Mouse (Mus musculus) hindbrain, embryonic 13.5 days (tissue): ENCODE results near the gene Rfx4. TPM values are rescaled to one million over a fixed set of nuclear protein-coding genes. Genes with fewer than 3 reads are reported as not detected.

Source experiments
- ATAC-seq: fragments of 200-750 bp; cut with Nextera tagmentation; 2 replicates; pipeline ENCODE4 v1.8.0; 2017; ENCODE audit warnings: moderate TSS enrichment; ENCODE audit not compliant: low FRiP score
- H3K27ac ChIP-seq: fragments of 300-500 bp; sonication (generic); 2 replicates; pipeline ENCODE4 v1.5.1; 2015; ENCODE audit warnings: inconsistent platforms, mild to moderate bottlenecking, moderate library complexity
- H3K27me3 ChIP-seq: fragments of 300-500 bp; sonication (generic); 2 replicates; pipeline ENCODE4 v1.6.1; 2015; ENCODE audit warnings: mild to moderate bottlenecking, inconsistent platforms
- H3K36me3 ChIP-seq: fragments of 300-500 bp; sonication (generic); 2 replicates; pipeline ENCODE4 v1.6.1; 2015; ENCODE audit warnings: mild to moderate bottlenecking, inconsistent platforms
- H3K4me1 ChIP-seq: fragments of 300-500 bp; sonication (generic); replicated peaks from 2 replicates; pipeline ENCODE4 v1.6.1; 2015; ENCODE audit warnings: inconsistent platforms
- H3K4me2 ChIP-seq: fragments of 300-500 bp; sonication (generic); 2 replicates; pipeline ENCODE4 v1.6.1; 2015; ENCODE audit warnings: inconsistent platforms, mild to moderate bottlenecking, moderate library complexity
- H3K4me3 ChIP-seq: fragments of 300-500 bp; sonication (generic); 2 replicates; pipeline ENCODE4 v1.5.1; 2015; ENCODE audit warnings: mild to moderate bottlenecking, inconsistent platforms
- H3K9ac ChIP-seq: fragments of 300-500 bp; sonication (generic); 2 replicates; pipeline ENCODE4 v1.6.1; 2015; ENCODE audit warnings: mild to moderate bottlenecking, inconsistent platforms
- H3K9me3 ChIP-seq: fragments of 300-500 bp; sonication (generic); 2 replicates; pipeline ENCODE4 v1.6.1; 2016; ENCODE audit warnings: inconsistent platforms
- WGBS: fragments of 180-500 bp; shearing (Covaris S2); methylation state at CpG from one replicate; pipeline ENCODE4 v1.1.7; 2015; 5-methylcytosine and 5-hydroxymethylcytosine counted together
- polyA plus RNA-seq: library from polyadenylated mRNA; unstranded; fragments of >200 nt; fragmentation: Nextera tagmentation; extraction: Ambion mirVana; gene quantifications from 2 replicates; pipeline ENCODE4 v1.2.1, GENCODE M21; 2015

The Rfx4 gene
- polyA plus RNA-seq, 1 experiment from 2014 or later, result 25.1 TPM

- Histone ChIP-seq H3K4me2 (no peak overlapping the region), H3K9me3 (no peaks in the 10 kb centered on the region), H3K4me1 (peaks cover 10% of the 10 kb centered on the region), H3K36me3 (peaks cover 53% of the 10 kb centered on the region), H3K27me3 (no peaks in the 10 kb centered on the region), H3K4me3 (no peak overlapping the region), H3K9ac (no peak overlapping the region), H3K27ac (no peak overlapping the region)
- no peak for ATAC-seq
- 64% methylated on average over 12 of the region's 12 CpGs for WGBS
These were observed 33.2 kb upstream of the Rfx4 start for GRCm38 (mm10) chr10:84722711-84723110.

DNA sequence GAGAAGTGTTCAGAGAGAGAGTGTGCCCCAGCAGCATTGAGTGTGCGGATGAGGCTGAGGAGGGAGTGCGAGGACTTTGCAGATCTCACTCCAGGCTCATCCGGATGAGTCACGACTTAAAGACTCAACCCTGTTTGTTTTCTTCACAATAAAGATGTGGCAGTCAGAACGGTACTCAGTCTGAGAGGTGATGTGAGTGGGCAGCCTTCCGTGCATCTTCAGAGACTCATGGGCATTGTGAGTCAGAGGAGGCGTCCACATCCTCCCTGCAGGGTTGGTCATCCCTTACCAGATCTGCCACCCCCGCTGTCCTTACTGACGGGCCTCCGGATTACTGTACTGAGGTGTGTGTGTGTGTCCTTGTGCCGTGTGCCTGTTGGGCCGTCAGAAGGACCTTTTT lies 28.9 kb upstream of the Rfx4 start:
- 91% methylated on average over 12 of the region's 12 CpGs for WGBS
- peaks cover 9% of the 10 kb centered on the region for H3K4me1 ChIP-seq

DNA sequence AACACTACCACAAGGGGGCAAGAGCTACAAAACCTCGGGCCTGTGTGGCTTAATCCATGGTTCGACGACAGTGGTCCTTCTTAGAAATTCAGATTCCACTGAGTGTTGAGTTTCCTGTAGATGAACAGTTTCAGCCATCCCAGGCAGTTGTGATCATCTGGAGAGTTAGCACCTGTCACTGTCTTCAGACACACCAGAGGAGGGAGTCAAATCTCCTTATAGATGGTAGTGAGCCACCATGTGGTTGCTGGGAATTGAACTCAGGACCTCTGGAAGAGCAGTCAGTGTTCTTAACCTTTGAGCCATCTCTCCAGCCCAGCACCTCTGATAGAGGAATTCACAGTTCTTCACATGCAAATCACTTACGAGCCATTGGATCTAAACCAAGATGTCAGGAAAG lies 28.1 kb upstream of the Rfx4 start:
- H3K9me3 ChIP-seq, result no peaks in the 10 kb centered on the region
- H3K4me2 ChIP-seq, result no peak overlapping the region
- H3K27ac ChIP-seq, result no peak overlapping the region
- no peak overlapping the region for H3K9ac ChIP-seq
- peaks cover 2% of the 10 kb centered on the region; the same call in 1 of the 2 replicates for H3K4me1 ChIP-seq
- 0 out of 2 replicates have a peak, but pooled peaks cover 3% of the 10 kb centered on the region for H3K27me3 ChIP-seq
- 80% methylated on average over 4 of the region's 4 CpGs for WGBS
- H3K36me3 ChIP-seq, result peaks cover 37% of the 10 kb centered on the region
- no peak overlapping the region for H3K4me3 ChIP-seq
- ATAC-seq, result no peak

More for the DNA sequence above, 28.9 kb upstream of the Rfx4 start:
- H3K9me3 ChIP-seq, result no peaks in the 10 kb centered on the region
- no peak for ATAC-seq
- H3K27me3 ChIP-seq, result 0 out of 2 replicates have a peak, but pooled peaks cover 3% of the 10 kb centered on the region
- H3K9ac ChIP-seq, result no peak overlapping the region
- H3K4me3 ChIP-seq, result no peak overlapping the region
- H3K4me2 ChIP-seq, result no peak overlapping the region
- H3K36me3 ChIP-seq, result peaks cover 37% of the 10 kb centered on the region
- H3K27ac ChIP-seq, result no peak overlapping the region

DNA sequence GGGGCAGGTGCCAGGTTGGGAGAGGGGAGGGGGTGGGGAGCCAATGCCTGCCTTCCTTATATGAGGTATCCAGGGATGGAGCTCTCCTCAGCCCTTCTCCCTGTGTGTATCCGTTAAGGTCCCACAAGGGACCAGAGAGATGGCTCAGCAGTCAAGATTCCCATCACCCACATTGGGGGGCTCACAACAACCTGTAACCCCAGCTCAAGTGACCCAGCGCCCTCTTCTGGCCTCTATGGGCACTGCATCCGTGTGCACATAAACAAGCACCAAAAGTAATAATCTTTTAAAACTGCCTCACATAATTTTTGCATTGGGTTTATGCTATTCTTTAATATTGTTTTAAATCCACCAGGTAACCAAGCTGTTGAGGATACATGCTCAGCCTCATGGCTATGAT lies 25.8 kb upstream of the Rfx4 start:
- 88% methylated on average over 3 of the region's 3 CpGs for WGBS
- H3K36me3 ChIP-seq, result peaks cover 27% of the 10 kb centered on the region
- H3K9ac ChIP-seq, result no peak overlapping the region
- H3K9me3 ChIP-seq, result no peaks in the 10 kb centered on the region
- no peak overlapping the region for H3K4me3 ChIP-seq
- H3K4me1 ChIP-seq, result no peaks in the 10 kb centered on the region
- no peak for ATAC-seq
- H3K4me2 ChIP-seq, result no peak overlapping the region
- H3K27me3 ChIP-seq, result 0 out of 2 replicates have a peak, but pooled peaks cover 3% of the 10 kb centered on the region
- no peak overlapping the region for H3K27ac ChIP-seq

GRCm38 (mm10) chr10:84730956-84731355 lies 24.9 kb upstream of the Rfx4 start:
- peaks cover 18% of the 10 kb centered on the region for H3K36me3 ChIP-seq
- no peak for ATAC-seq
- no peaks in the 10 kb centered on the region for H3K4me1 ChIP-seq
- H3K4me2 ChIP-seq, result no peak overlapping the region
- no peak overlapping the region for H3K4me3 ChIP-seq
- 0 out of 2 replicates have a peak, but pooled peaks cover 3% of the 10 kb centered on the region for H3K27me3 ChIP-seq
- WGBS, result 93% methylated on average over 9 of the region's 9 CpGs
- no peaks in the 10 kb centered on the region for H3K9me3 ChIP-seq
- H3K9ac ChIP-seq, result no peak overlapping the region
- no peak overlapping the region for H3K27ac ChIP-seq

GRCm38 (mm10) chr10:84733511-84733910 lies 22.4 kb upstream of the Rfx4 start:
- Histone ChIP-seq H3K27me3 (0 out of 2 replicates have a peak, but pooled peaks cover 3% of the 10 kb centered on the region), H3K27ac (no peak overlapping the region), H3K9me3 (no peaks in the 10 kb centered on the region), H3K4me2 (no peak overlapping the region), H3K9ac (no peak overlapping the region), H3K36me3 (no peaks in the 10 kb centered on the region), H3K4me1 (no peaks in the 10 kb centered on the region), H3K4me3 (no peak overlapping the region)
- no peak for ATAC-seq
- WGBS, result 74% methylated on average over 6 of the region's 6 CpGs

DNA sequence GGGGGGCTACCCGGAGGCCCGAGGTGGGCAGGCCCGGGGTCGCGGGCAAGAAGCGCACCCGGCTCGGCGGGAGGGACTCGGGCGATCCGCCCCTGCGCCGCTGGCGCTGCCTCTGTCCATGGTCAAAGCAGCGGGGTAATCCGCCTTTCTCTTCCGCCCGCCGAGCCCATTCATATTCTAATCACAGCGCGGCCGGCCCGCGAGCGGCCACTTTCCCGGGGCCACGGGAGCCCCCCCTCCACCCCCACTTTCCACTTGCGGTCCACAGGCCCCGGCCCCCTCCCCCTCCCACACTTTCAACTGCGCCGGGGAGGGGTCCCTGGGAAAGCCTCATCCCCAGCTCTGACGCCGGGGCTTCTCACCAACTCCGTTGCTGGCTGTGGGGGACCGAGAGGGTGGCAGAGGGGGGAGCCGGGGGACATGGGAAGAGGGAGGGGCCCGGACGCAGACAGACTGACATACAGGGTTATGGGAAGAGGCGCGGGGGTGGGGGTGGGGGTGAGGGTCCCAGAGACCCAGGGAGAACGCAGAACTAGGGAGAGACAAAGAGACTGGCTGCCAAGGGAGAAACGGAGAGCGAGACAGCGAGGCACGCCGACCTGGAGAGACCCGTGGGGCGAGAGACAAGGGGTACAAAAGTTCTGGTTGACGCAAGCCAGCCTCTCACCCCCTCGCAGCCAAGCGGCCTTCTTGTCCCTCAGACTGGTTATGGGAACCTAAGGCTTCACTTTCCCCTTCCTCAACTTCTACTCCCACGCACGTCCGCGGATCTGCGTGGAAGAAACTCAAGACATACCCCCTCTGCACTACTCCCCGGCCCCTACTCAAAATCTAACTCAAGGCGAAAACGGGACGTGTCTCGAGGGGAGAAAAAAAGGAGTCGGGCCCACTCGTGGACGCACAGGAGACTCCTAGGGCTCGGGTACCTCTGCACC lies 744 bp upstream of the Rfx4 start:
- peak overlapping the region; percentile 46 for H3K4me3 ChIP-seq
- 1% methylated on average over 62 of the region's 66 CpGs for WGBS
- peaks cover 58% of the 10 kb centered on the region for H3K4me1 ChIP-seq
- peaks cover 63% of the 10 kb centered on the region for H3K27me3 ChIP-seq
- peak overlapping the region; percentile 90 for H3K27ac ChIP-seq
- H3K9ac ChIP-seq, result peak overlapping the region; percentile 79
- no peaks in the 10 kb centered on the region for H3K36me3 ChIP-seq
- peak overlapping the region; percentile 72 for H3K4me2 ChIP-seq
- no peaks in the 10 kb centered on the region for H3K9me3 ChIP-seq
- peak; percentile 50 for ATAC-seq

DNA sequence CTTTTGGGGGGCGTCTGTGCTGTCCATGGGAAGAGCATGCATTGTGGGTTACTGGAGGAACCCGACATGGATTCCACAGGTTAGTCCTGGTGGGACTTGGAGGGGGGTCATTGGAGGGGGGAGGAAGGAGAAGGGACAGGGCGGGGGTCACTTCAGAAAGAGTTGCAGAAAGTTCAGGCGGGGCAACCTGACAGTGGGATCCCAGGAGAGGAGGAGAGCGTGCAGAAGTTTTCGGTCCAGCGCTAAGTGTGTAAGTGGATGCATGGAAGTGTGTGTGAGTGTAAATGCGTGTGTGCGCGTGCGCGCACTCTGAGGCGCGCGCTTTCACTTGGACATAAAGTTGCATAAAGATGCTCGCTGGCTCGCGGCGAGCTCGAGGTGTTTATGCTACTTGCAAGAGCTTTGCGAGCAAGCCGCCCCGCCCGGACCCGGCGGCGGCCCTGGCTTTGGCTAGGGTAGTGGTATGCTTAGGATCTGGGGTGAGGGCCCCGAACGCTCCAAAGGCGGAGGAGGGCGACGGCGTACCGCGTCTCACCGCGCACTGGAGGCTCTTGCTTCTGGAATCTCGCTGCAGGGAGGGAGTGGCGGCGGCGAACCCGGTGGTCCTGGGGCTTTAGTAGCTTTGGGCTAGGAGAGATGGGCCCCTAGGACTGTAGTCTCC lies 703 bp downstream of the Rfx4 start:
- no peaks in the 10 kb centered on the region for H3K9me3 ChIP-seq
- 0% methylated on average over 42 of the region's 42 CpGs for WGBS
- H3K27me3 ChIP-seq, result peaks cover 66% of the 10 kb centered on the region
- peak overlapping the region; percentile 46 for H3K4me3 ChIP-seq
- peak overlapping the region; percentile 90 for H3K27ac ChIP-seq
- no peak for ATAC-seq
- H3K4me2 ChIP-seq, result peak overlapping the region; percentile 72
- peaks cover 69% of the 10 kb centered on the region for H3K4me1 ChIP-seq
- no peaks in the 10 kb centered on the region for H3K36me3 ChIP-seq
- peak overlapping the region; percentile 79 for H3K9ac ChIP-seq

DNA sequence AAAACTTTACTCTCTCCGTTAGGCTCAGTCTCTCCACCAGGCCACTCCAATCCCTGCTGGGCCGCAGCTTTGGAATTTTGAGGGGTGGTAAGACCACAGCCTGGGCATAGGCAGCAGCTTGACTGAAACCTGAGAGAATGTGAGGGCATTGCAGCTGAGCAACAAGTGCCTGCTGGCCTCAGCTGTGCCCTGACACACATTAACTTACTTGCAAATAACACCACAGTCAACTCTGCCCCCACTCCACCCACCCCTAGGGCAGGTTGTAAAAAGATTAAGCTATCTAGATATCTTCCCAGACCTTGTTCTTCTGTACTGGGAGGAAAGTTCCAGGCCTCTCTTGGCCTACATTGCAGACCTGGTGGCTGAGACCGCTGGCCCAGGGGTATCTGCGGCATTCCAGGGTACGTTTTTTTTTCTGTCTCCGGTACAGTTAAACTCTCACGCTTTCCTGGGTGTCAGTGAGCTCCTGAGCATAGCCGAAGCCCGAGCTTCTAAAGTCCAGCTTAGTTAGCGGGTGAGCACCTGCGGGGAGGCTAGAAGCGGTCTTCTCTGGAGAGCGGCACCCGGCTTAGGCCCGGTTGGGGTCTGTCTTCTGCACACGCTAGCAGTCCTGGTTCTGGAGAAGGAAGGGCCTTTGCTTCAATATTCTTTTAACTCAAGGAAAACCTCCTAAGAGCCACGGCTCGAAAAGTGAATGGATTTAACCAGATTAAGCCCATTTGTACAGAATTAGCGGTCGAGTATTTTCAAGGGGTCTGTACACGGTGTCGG lies 1.8 kb downstream of the Rfx4 start:
- WGBS, result 2% methylated on average over 22 of the region's 22 CpGs
- no peaks in the 10 kb centered on the region for H3K9me3 ChIP-seq
- peak overlapping the region; percentile 72 for H3K4me2 ChIP-seq
- H3K27ac ChIP-seq, result peak overlapping the region; percentile 90
- H3K4me3 ChIP-seq, result peak overlapping the region; percentile 46
- H3K27me3 ChIP-seq, result peaks cover 65% of the 10 kb centered on the region
- H3K9ac ChIP-seq, result peak overlapping the region; percentile 79
- H3K4me1 ChIP-seq, result peaks cover 77% of the 10 kb centered on the region
- no peaks in the 10 kb centered on the region for H3K36me3 ChIP-seq
- no peak for ATAC-seq

- Histone ChIP-seq H3K36me3 (no peaks in the 10 kb centered on the region), H3K27me3 (peaks cover 60% of the 10 kb centered on the region), H3K27ac (peak overlapping the region; percentile 90), H3K9me3 (no peaks in the 10 kb centered on the region), H3K4me3 (peak overlapping the region; percentile 46), H3K9ac (peak overlapping the region; percentile 79), H3K4me2 (peak overlapping the region; percentile 72), H3K4me1 (peaks cover 82% of the 10 kb centered on the region)
- ATAC-seq, result no peak
- 2% methylated on average over 5 of the region's 5 CpGs for WGBS
These were observed 2.3 kb downstream of the Rfx4 start for GRCm38 (mm10) chr10:84758200-84758468.

DNA sequence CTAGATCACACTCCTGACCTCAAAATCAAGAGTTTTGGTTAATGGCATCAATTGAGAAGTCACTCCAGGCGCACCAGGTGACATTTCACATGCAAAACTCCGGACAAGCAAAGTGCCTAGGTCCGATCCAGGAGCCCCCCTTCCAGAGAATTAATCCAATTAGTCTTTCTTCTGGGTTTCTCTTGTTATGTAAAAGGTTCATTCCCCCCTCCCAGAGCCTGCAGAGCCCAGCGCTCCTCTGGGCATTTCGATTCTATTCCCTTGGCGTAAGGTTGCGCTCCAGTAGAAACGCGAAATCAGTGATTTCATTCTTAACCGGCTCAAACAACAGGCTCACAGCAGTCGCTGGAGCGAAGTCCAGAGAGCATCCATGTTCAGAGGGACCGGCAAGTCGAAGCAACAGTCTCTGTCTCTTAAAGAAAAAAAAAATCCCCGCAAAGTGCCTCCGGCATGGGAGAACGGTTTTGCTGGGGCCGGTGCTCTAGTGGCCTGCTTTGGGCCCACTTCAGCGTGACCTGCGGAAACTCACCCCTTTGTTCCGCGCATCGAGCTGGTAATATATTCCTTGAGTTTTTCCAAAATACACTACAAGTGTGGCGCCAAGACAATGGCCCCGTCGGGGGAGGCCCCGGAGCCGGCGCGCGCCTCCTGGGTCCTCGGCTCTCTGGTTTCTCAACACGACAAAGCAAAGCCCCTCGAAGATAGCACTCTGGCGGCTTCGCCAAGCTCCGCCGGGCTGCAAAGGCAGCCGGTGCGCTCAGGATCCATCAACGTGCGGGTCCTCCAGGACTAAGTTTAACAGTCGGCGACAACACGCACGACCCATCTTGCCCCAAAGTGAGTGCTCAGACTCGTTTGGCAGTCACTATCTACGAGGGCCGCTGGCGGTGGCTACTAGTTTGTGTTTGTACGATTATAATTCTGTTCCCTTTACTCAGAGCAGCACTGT lies 2.9 kb downstream of the Rfx4 start:
- Histone ChIP-seq H3K9me3 (no peaks in the 10 kb centered on the region), H3K9ac (peak overlapping the region; percentile 79), H3K4me1 (peaks cover 84% of the 10 kb centered on the region), H3K4me2 (peak overlapping the region; percentile 72), H3K27ac (peak overlapping the region; percentile 90), H3K4me3 (peak overlapping the region; percentile 46), H3K36me3 (no peaks in the 10 kb centered on the region), H3K27me3 (peaks cover 58% of the 10 kb centered on the region)
- ATAC-seq, result no peak
- under 1% methylated on average over 51 of the region's 51 CpGs for WGBS
